Mouse (Mus musculus): ENCODE data around the gene Grin1. TPM values are rescaled to one million over a fixed set of nuclear protein-coding genes. Genes with fewer than 3 reads are reported as not detected.

The Grin1 gene
- polyA plus RNA-seq, 1 experiment from 2014 or later: 0.25 TPM

- no peak for ATAC-seq (replicated peaks; ENCODE audit: insufficient number of reproducible peaks, insufficient read depth, low FRiP score, low read depth)
Observed at GRCm38 (mm10) chr2:25310969-25311368, 8.0 kb downstream of the Grin1 start.

GRCm38 (mm10) chr2:25310180-25310579 lies 8.8 kb downstream of the Grin1 start:
- no peak for ATAC-seq (replicated peaks; ENCODE audit: insufficient number of reproducible peaks, insufficient read depth, low FRiP score, low read depth)
- peaks cover 3% of the 10 kb centered on the region for H3K4me1 ChIP-seq (replicated peaks)
- no peak overlapping the region for H3K4me3 ChIP-seq
- no peak overlapping the region for H3K4me2 ChIP-seq
- 50% methylated on average over 10 of the region's 10 CpGs for WGBS
- no peaks in the 10 kb centered on the region for H3K36me3 ChIP-seq
- no peak overlapping the region for H3K9ac ChIP-seq
- H3K27me3 ChIP-seq: peaks cover 93% of the 10 kb centered on the region
- no peaks in the 10 kb centered on the region for H3K9me3 ChIP-seq (replicated peaks)
- no peak overlapping the region for H3K27ac ChIP-seq

More at GRCm38 (mm10) chr2:25310969-25311368, 8.0 kb downstream of the Grin1 start:
- Histone ChIP-seq H3K4me2 (no peak overlapping the region), H3K4me1 (replicated peaks) (no peaks in the 10 kb centered on the region), H3K27ac (no peak overlapping the region), H3K9ac (no peak overlapping the region), H3K36me3 (no peaks in the 10 kb centered on the region), H3K27me3 (peaks cover 88% of the 10 kb centered on the region), H3K4me3 (no peak overlapping the region), H3K9me3 (replicated peaks) (no peaks in the 10 kb centered on the region)
- WGBS: 2% methylated on average over 22 of the region's 22 CpGs

GRCm38 (mm10) chr2:25305587-25306359 lies 13.2 kb downstream of the Grin1 start:
- peaks cover 7% of the 10 kb centered on the region for H3K4me1 ChIP-seq (replicated peaks)
- H3K9me3 ChIP-seq (replicated peaks): no peaks in the 10 kb centered on the region
- peaks cover 90% of the 10 kb centered on the region for H3K27me3 ChIP-seq
- ATAC-seq (replicated peaks; ENCODE audit: insufficient number of reproducible peaks, insufficient read depth, low FRiP score, low read depth): no peak
- H3K9ac ChIP-seq: no peak overlapping the region
- WGBS: 49% methylated on average over 14 of the region's 14 CpGs
- H3K27ac ChIP-seq: no peak overlapping the region
- peak overlapping the region; percentile 81 for H3K4me2 ChIP-seq
- peak overlapping the region; percentile 45 for H3K4me3 ChIP-seq
- H3K36me3 ChIP-seq: no peaks in the 10 kb centered on the region

- Histone ChIP-seq H3K9me3 (replicated peaks) (no peaks in the 10 kb centered on the region), H3K4me1 (replicated peaks) (peaks cover 7% of the 10 kb centered on the region), H3K9ac (peak overlapping the region; percentile 26), H3K27me3 (peaks cover 81% of the 10 kb centered on the region), H3K36me3 (no peaks in the 10 kb centered on the region), H3K27ac (no peak overlapping the region), H3K4me2 (peak overlapping the region; percentile 81), H3K4me3 (peak overlapping the region; percentile 45)
- 1% methylated on average over 39 of the region's 45 CpGs for WGBS
- ATAC-seq (replicated peaks; ENCODE audit: insufficient number of reproducible peaks, insufficient read depth, low FRiP score, low read depth): peak; percentile 43; the same call in 1 of the 2 replicates
Observed at GRCm38 (mm10) chr2:25304657-25305541, 14.1 kb downstream of the Grin1 start.

- no peaks in the 10 kb centered on the region for H3K36me3 ChIP-seq
- H3K4me3 ChIP-seq: 0 out of 2 replicates have a peak overlapping the region, but pooled peaks have one; percentile 45
- H3K27me3 ChIP-seq: peaks cover 73% of the 10 kb centered on the region
- WGBS: 63% methylated on average over 7 of the region's 7 CpGs
- H3K9ac ChIP-seq: no peak overlapping the region
- H3K4me1 ChIP-seq (replicated peaks): peaks cover 7% of the 10 kb centered on the region
- H3K4me2 ChIP-seq: peak overlapping the region; percentile 81; the same call in 1 of the 2 replicates
- H3K9me3 ChIP-seq (replicated peaks): no peaks in the 10 kb centered on the region
- no peak overlapping the region for H3K27ac ChIP-seq
- ATAC-seq (replicated peaks; ENCODE audit: insufficient number of reproducible peaks, insufficient read depth, low FRiP score, low read depth): no peak
Observed at GRCm38 (mm10) chr2:25303931-25304656, 14.9 kb downstream of the Grin1 start.

- Histone ChIP-seq H3K9ac (no peak overlapping the region), H3K4me2 (no peak overlapping the region), H3K36me3 (no peaks in the 10 kb centered on the region), H3K4me1 (replicated peaks) (peaks cover 7% of the 10 kb centered on the region), H3K4me3 (no peak overlapping the region), H3K27me3 (peaks cover 68% of the 10 kb centered on the region), H3K27ac (no peak overlapping the region), H3K9me3 (replicated peaks) (no peaks in the 10 kb centered on the region)
- WGBS: 64% methylated on average over 3 of the region's 3 CpGs
- no peak for ATAC-seq (replicated peaks; ENCODE audit: insufficient number of reproducible peaks, insufficient read depth, low FRiP score, low read depth)
Observed at GRCm38 (mm10) chr2:25303452-25303851, 15.5 kb downstream of the Grin1 start.

GRCm38 (mm10) chr2:25298046-25298445 lies 20.9 kb downstream of the Grin1 start:
- Histone ChIP-seq H3K9me3 (replicated peaks) (no peaks in the 10 kb centered on the region), H3K4me1 (replicated peaks) (no peaks in the 10 kb centered on the region), H3K27ac (no peak overlapping the region), H3K4me3 (no peak overlapping the region), H3K36me3 (no peaks in the 10 kb centered on the region), H3K9ac (no peak overlapping the region), H3K4me2 (no peak overlapping the region), H3K27me3 (peaks cover 70% of the 10 kb centered on the region)
- 73% methylated on average over 10 of the region's 10 CpGs for WGBS
- no peak for ATAC-seq (replicated peaks; ENCODE audit: insufficient number of reproducible peaks, insufficient read depth, low FRiP score, low read depth)

- Histone ChIP-seq H3K27ac (no peak overlapping the region), H3K9ac (no peak overlapping the region), H3K9me3 (replicated peaks) (no peaks in the 10 kb centered on the region), H3K4me1 (replicated peaks) (peaks cover 7% of the 10 kb centered on the region), H3K27me3 (peaks cover 73% of the 10 kb centered on the region), H3K4me2 (no peak overlapping the region), H3K36me3 (no peaks in the 10 kb centered on the region), H3K4me3 (no peak overlapping the region)
- ATAC-seq (replicated peaks; ENCODE audit: insufficient number of reproducible peaks, insufficient read depth, low FRiP score, low read depth): no peak
- 69% methylated on average over 8 of the region's 8 CpGs for WGBS
Observed at GRCm38 (mm10) chr2:25297093-25297492, 21.9 kb downstream of the Grin1 start.

GRCm38 (mm10) chr2:25293706-25294105 lies 25.3 kb downstream of the Grin1 start:
- Histone ChIP-seq H3K4me1 (replicated peaks) (peaks cover 29% of the 10 kb centered on the region), H3K9me3 (replicated peaks) (no peaks in the 10 kb centered on the region), H3K4me3 (no peak overlapping the region), H3K27me3 (peaks cover 97% of the 10 kb centered on the region), H3K27ac (no peak overlapping the region), H3K4me2 (no peak overlapping the region), H3K36me3 (no peaks in the 10 kb centered on the region), H3K9ac (no peak overlapping the region)
- ATAC-seq (replicated peaks; ENCODE audit: insufficient number of reproducible peaks, insufficient read depth, low FRiP score, low read depth): no peak
- WGBS: 74% methylated on average over 9 of the region's 9 CpGs

GRCm38 (mm10) chr2:25292856-25293255 lies 26.1 kb downstream of the Grin1 start:
- Histone ChIP-seq H3K27ac (no peak overlapping the region), H3K9me3 (replicated peaks) (no peaks in the 10 kb centered on the region), H3K9ac (no peak overlapping the region; the same call in 1 of the 2 replicates), H3K4me1 (replicated peaks) (peaks cover 29% of the 10 kb centered on the region), H3K36me3 (no peaks in the 10 kb centered on the region), H3K4me3 (no peak overlapping the region), H3K4me2 (peak overlapping the region; percentile 66; the same call in 1 of the 2 replicates), H3K27me3 (peaks cover 99% of the 10 kb centered on the region)
- ATAC-seq (replicated peaks; ENCODE audit: insufficient number of reproducible peaks, insufficient read depth, low FRiP score, low read depth): no peak
- 0% methylated on average over 1 of the region's 1 CpGs for WGBS

- peak overlapping the region; percentile 66 for H3K4me2 ChIP-seq
- ATAC-seq (replicated peaks; ENCODE audit: insufficient number of reproducible peaks, insufficient read depth, low FRiP score, low read depth): no peak
- peak overlapping the region; percentile 14 for H3K9ac ChIP-seq
Observed at GRCm38 (mm10) chr2:25292054-25292544, 26.9 kb downstream of the Grin1 start.

More at GRCm38 (mm10) chr2:25292054-25292544, 26.9 kb downstream of the Grin1 start:
- peak overlapping the region; percentile 44 for H3K4me3 ChIP-seq
- peaks cover 93% of the 10 kb centered on the region for H3K27me3 ChIP-seq
- WGBS: 5% methylated on average over 41 of the region's 43 CpGs
- H3K9me3 ChIP-seq (replicated peaks): no peaks in the 10 kb centered on the region
- H3K27ac ChIP-seq: no peak overlapping the region
- H3K36me3 ChIP-seq: no peaks in the 10 kb centered on the region
- peaks cover 31% of the 10 kb centered on the region for H3K4me1 ChIP-seq (replicated peaks)

Measured in heart, embryonic 15.5 days (tissue).